8 mouse cellular contexts compared by ENCODE assay signal in the genomic region with DNA sequence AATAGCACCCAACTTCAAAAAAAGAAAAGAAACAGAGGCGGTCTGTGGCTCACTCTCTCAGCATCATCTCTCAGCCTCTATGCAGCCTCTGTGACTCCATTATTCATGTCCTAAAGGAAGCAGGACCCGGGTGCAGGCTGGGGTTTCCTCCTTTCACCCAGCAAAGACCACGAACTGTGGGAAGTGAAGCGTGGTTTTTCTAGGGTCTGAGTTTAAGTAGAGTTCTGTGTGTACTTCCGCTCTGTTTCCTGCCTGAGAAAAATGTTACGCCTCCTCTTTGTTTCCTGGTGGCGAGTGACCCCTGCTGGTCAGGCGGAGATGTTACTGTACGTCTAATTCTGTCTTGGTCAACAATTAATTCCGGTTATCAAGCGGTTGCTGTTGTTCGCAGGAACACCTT.
DNase-seq lines count a peak whose midpoint lies in the region; ATAC-seq lines count a peak whose summit lies in the region.

No protein-coding gene starts in this region.

- no peaks in the 10 kb centered on the region for H3K27me3 ChIP-seq in hindbrain, embryonic 14.5 days (ENCODE audit: control insufficient read depth, insufficient read depth, low read length)

- H3K4me1 ChIP-seq in hindbrain, embryonic 14.5 days (replicated peaks; ENCODE audit: control insufficient read depth, insufficient read depth, low read length) = no peaks in the 10 kb centered on the region

- 0 out of 2 replicates have a peak overlapping the region, but pooled peaks have one; percentile 5 for H3K27ac ChIP-seq in hindbrain, embryonic 14.5 days

- H3K9me3 ChIP-seq in hindbrain, embryonic 14.5 days (ENCODE audit: control insufficient read depth, low read length) = no peaks in the 10 kb centered on the region

- peak; percentile 79 for DNase-seq in NIH3T3 (ENCODE audit: low read depth)
- peak; percentile 46 for DNase-seq in cerebellum, adult 9-11 months
- DNase-seq in frontal cortex, postnatal 25 days (ENCODE audit: low spot score in 2 of 2) = peak; percentile 41 to 70
- DNase-seq in hindbrain, embryonic 14.5 days (ENCODE audit: low spot score) = peak; percentile 86
- DNase-seq in layer of hippocampus, postnatal 25 days (ENCODE audit: extremely low spot score in 1 of 2, low spot score in 1 of 2) = peak; percentile 66 to 90
- DNase-seq in lung, postnatal 25 days (ENCODE audit: low spot score) = peak; percentile 71
- DNase-seq in retina, embryonic 14.5 days (ENCODE audit: low spot score) = peak; percentile 85
- DNase-seq in thymus, postnatal 4 days = peak; percentile 91

- no peaks in the 10 kb centered on the region for H3K36me3 ChIP-seq in hindbrain, embryonic 14.5 days (replicated peaks; ENCODE audit: control insufficient read depth, insufficient read depth)

- peak; percentile 62; the same call in 1 of the 2 replicates for ATAC-seq in hindbrain, embryonic 14.5 days (ENCODE audit: low FRiP score)

- 12% methylated on average over 12 of the region's 12 CpGs for WGBS in hindbrain, embryonic 14.5 days

- H3K4me3 ChIP-seq in hindbrain, embryonic 14.5 days (replicated peaks; ENCODE audit: low read length) = no peak overlapping the region

- H3K4me2 ChIP-seq in hindbrain, embryonic 14.5 days (replicated peaks) = peak overlapping the region; percentile 40

- H3K9ac ChIP-seq in hindbrain, embryonic 14.5 days = 0 out of 2 replicates have a peak overlapping the region, but pooled peaks have one; percentile 6
